Mouse (Mus musculus): ENCODE measurements at regions not wholly inside any gene's neighbourhood (a gene's known extent, or its start where the extent isn't known, plus 50 kb on each side); places are given as distances from the start of the nearest gene placed in this dataset.
A peak's percentile ranks its signal among the peaks of the same experiment; 100 is the strongest.
"Not testable (repeated sequence)": the region's sequence is repeated elsewhere in the genome, so short reads cannot be mapped to it uniquely, and the experiment has no call there.

- no peak for DNase-seq (ENCODE audit: low read depth, low spot score)
Measured at GRCm38 (mm10) chr9:8731141-8731540, 168.5 kb upstream of the Pgr start.

- DNase-seq (ENCODE audit: low read depth, low spot score), result peak; percentile 65
Measured at GRCm38 (mm10) chr9:8733485-8733884, 166.1 kb upstream of the Pgr start.

- DNase-seq (ENCODE audit: low read depth, low spot score), result no peak
Measured at GRCm38 (mm10) chr9:8740190-8740589, 159.4 kb upstream of the Pgr start.

- DNase-seq (ENCODE audit: low read depth, low spot score), result no peak
Measured at GRCm38 (mm10) chr9:8749878-8750277, 149.8 kb upstream of the Pgr start.

DNA sequence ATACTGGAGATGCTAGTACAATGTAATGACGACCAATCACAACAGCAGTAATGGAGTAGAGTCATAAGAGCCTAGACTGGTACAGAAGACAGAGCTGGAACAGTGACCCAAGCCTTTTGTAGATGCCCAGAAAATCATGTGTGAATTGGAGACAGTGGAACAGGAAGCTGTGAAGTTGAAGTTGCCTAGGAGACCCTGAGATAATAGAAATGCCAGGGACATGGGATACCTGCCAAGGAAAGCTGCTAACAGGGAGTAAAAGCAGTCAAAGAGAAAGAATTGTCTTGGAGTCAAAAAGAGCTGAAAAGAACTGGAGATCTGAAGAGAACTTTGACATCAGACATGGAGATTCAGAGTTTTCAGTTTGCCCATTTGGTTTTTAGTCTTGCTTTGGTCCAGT is 138.8 kb upstream of the Pgr start:
- no peak for DNase-seq (ENCODE audit: low read depth, low spot score)

DNA sequence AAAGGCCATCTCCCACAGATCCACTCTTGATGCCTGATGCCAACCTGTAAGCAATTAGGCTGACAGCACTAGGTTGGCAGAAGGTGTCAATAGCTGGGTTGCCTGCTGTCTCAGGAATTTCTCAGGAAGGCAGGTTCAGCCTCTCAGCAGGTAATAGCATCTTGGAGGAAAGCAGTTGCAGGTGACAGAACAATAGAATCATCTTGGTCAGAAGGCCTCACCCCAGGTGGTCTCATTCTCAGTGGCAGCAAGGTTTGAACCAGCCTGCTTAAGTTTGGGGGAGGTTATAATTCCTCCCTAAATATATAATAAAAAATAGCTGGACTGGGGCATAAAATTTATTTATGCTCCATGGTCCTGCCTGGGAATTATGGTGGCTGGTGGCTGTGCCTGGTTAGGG is 130.2 kb upstream of the Pgr start:
- peak; percentile 87 for DNase-seq (ENCODE audit: low read depth, low spot score)

- DNase-seq (ENCODE audit: low read depth, low spot score), result peak; percentile 96
Measured at GRCm38 (mm10) chr9:8769996-8770395, 129.6 kb upstream of the Pgr start.

- DNase-seq (ENCODE audit: low read depth, low spot score), result not testable (repeated sequence)
Measured at GRCm38 (mm10) chr9:8781336-8781735, 118.3 kb upstream of the Pgr start.

GRCm38 (mm10) chr9:8814236-8814635 is 85.4 kb upstream of the Pgr start:
- DNase-seq (ENCODE audit: low read depth, low spot score), result no peak

DNA sequence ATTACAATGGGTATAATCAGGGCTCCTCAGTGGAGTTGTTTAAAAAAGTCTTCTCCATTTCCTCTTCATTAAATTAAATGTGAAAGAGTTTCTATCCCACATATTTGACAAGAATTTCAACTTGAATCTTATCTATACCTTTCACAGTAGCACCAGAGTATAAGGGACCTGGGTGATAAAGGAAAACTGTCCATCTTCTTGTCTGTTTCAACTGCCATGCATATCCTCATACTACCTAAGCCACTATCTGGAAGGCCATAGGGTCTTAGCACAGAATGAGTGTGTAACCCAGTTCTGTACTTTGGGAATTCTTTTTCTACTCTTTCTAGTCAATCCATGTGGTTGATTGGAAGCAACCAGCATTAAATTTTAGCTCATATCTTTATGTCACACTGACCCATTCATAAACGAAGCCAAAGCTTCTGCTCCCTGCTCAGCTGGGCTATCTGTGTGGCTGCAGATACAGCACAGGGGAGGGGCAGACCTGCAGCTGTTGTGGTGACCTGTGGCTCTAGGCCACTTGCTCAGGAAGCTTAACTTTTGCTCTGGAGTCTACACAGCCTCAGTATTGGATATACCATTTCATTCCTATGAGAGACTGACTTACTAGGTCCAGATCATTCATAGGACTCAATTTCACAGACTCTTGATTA is 75.8 kb upstream of the Pgr start:
- no peak for DNase-seq (ENCODE audit: low read depth, low spot score)

- no peak for DNase-seq (ENCODE audit: low read depth, low spot score)
Measured at GRCm38 (mm10) chr9:8832150-8832549, 67.5 kb upstream of the Pgr start.

DNA sequence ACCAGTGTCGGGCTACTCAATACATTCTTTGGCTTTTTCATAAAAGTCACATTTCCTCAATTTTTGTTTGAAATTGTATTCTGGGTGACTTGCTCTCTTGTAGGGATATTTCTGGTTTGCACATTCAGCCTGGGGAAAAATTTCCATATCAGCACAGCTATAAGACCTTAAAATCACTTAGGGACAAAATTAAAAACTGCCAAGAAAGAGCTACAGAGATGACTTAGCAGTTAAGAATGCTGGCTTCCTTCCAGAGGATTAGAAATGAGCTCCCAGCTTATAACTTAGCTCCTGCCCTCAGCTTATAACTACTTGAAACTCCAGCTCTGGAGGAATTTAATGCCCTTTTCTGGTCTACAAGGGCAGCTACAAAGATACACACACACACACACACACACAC is 62.6 kb upstream of the Pgr start:
- DNase-seq (ENCODE audit: low read depth, low spot score), result no peak

GRCm38 (mm10) chr9:8838356-8838755 is 61.3 kb upstream of the Pgr start:
- no peak for DNase-seq (ENCODE audit: low read depth, low spot score)

DNA sequence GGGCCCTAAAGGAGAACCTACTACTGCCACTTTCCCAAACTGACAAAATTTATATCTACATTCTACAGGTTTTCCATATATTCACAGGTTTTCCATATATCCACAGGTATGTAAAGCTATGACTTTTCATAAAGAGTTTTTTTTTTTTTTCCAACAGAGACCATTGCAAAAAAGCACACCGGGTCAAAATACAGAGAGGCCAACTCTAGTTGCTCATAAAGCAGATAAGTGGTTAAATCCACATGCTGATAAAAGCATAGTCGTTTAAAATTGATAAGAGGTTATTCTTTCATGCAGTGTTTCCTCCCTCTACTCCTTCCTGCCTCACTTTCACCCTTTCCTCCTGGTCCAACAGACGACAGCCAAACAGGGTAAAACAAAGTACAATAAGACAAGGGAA is 60.7 kb upstream of the Pgr start:
- DNase-seq (ENCODE audit: low read depth, low spot score), result no peak

All from ES-CJ7 (cell line).